Mouse (Mus musculus): Measurements from ENCODE around the gene Zfp579.
"Not testable (repeated sequence)": the region's sequence is repeated elsewhere in the genome, so short reads cannot be mapped to it uniquely, and the experiment has no call there.

The Zfp579 gene

GRCm38 (mm10) chr7:4996003-4996895, at the start of gene Zfp579:
Gene Zfp579, minus strand, starts transcription at chr7:4996158.
- peak; percentile 81 for DNase-seq

GRCm38 (mm10) chr7:5044981-5045380, 49.0 kb upstream of the Zfp579 start:
- DNase-seq: no peak

- DNase-seq: no peak
Measured at GRCm38 (mm10) chr7:5038940-5039339, 43.0 kb upstream of the Zfp579 start.

DNA sequence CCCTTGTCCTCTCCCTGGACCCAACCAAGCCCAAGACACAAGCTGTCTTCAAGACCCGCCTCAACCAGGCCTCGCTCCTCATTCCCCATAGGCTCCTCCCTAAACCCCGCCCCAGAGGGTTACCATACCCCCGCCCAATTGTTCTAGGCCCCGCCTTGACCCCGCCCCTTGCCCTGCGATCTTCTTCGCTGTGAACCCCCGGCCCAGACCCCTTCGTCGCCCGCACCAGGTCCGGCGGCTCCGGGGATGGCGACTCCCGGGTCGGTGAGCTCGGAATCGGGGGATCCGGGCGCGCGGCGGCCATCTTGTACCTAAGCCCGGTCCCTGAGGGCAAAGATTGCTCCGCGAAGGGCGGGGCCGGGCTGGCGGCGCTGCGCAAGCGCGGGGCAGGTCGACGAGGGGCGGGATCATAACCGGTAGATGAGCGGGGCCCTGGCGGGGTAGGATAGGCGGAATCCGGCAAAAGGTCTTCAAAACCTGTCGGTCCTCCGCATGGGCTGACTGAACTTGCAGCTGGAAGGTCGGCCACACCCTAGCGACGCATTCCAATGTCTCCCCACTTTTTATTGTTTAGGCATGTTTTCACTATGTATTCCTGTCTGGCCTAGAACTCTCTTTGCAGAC, 42.3 kb upstream of the Zfp579 start, which contains the start of gene Zfp784:
Zfp784 (minus strand) TSS at position 338 of the 624 bp plus-strand sequence.
- DNase-seq: peak; percentile 94

DNA sequence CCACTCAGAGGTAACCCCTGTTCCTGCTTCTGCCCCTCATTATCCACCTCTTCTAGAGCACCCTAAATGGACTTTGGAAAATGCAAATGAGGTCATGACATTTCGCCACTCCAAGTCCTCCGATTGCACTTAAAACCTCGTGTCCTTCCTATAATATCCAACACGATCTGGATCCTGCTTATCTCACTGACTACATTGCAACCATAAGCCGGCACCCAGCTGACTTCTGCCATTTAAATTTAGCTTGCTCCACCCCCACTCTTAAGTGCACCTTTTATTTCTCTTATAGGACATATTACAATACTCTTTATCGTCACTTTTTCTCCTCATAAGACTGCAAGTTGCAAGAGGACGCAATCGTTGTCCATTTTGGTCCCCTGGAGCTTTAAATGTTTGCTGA, 41.5 kb upstream of the Zfp579 start:
- no peak for DNase-seq

GRCm38 (mm10) chr7:5037026-5037425, 41.1 kb upstream of the Zfp579 start:
- no peak for DNase-seq

DNA sequence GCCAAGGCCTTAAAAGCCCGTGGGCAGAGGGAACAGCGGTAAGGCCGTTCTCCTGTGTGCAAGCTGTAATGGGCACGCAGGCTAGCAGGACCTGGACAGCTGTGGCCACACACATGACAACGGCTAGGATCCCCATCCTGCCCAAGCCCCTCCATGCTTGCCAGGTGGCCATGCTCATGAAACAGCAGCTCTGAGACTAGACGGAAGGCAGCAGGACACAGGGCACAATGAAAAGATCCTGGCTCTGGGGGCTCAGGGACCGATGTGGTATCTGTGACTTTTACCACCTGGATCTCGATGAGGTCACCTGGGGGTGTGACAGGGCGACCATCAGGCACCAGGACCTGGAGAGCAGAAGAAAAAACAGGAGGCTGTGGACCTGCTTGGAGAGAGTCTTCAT, 40.2 kb upstream of the Zfp579 start:
- no peak for DNase-seq

DNA sequence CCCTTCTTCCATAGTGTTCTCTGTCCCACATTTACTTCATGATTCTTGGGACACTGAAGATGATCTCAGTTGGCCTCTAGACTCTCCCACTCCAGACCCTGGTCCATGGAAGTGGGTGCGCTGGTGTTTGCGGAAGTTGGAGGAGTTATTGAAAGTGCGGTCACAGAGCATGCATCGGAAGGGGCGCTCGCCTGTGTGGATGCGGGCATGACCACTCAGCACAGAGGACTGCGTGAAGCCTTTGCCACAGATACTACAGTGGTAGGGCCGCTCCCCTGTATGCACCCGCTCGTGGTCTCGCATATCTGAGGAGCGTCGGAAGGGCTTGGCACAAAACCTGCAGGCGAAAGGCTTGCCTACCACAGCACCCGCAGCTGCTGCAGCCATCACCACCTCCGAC, 39.7 kb upstream of the Zfp579 start:
- no peak for DNase-seq

GRCm38 (mm10) chr7:5033818-5034217, 37.9 kb upstream of the Zfp579 start, which contains the start of gene 4632433K11Rik:
Gene 4632433K11Rik, plus strand, starts transcription at chr7:5034118.
- no peak for DNase-seq

GRCm38 (mm10) chr7:5031496-5031895, 35.5 kb upstream of the Zfp579 start:
- DNase-seq: no peak

- no peak for DNase-seq
Measured at GRCm38 (mm10) chr7:5030554-5031275, 34.8 kb upstream of the Zfp579 start.

DNA sequence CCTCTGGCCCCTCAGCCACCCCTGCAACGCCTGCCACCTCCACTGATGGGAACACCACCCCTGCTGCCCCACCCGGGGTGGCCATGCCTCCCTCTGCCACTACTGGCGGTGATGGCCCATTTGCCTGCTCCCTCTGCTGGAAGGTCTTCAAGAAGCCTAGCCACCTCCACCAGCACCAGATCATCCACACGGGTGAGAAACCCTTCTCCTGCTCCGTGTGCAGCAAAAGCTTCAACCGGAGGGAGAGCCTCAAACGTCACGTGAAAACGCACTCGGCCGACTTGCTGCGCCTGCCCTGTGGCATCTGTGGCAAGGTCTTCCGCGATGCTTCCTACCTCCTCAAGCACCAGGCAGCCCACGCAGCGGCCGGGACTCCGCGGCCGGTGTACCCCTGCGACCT, 34.0 kb upstream of the Zfp579 start:
- DNase-seq: no peak

DNA sequence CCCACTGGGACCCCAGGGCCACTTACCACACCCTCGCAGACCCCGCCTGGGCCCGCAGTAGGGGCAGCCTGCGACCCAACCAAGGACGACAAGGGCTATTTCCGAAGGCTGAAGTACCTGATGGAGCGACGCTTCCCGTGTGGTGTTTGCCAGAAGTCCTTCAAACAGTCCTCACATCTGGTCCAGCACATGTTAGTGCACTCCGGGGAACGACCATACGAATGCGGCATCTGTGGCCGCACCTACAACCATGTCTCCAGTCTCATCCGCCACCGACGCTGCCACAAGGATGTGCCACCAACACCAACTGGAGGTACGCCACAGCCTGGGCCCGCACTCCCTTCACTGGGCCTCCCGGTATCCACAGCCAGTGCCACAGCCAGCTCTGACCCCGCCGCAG, 33.6 kb upstream of the Zfp579 start:
- DNase-seq: no peak

DNA sequence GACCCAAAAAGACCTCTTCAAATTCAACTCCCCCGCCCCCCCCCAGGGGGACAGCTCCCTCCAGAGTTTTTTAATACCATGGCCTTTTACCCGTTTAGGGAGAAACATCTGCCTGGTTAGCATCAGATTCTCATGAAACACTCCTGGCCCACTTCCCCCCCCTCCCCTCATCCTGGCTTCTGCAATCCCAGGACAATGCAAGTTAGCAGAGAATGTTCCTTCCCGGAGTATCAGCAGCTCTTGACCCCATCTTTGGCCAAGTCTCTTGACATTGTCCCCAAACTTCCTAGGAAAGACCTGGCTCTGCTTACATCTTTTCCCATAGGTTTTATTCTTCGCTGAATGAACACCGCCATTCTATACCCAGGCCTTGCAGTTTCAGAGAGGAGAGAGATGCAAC, 25.2 kb upstream of the Zfp579 start:
- no peak for DNase-seq

- no peak for DNase-seq
Measured at GRCm38 (mm10) chr7:5020685-5021084, 24.7 kb upstream of the Zfp579 start.

- DNase-seq: peak; percentile 99
Measured at GRCm38 (mm10) chr7:5020000-5020681, 24.2 kb upstream of the Zfp579 start, which contains the start of the genes Zfp865 and Ccdc106. Gene Zfp865, plus strand, starts transcription at chr7:5020376. Gene Ccdc106, plus strand, starts transcription at chr7:5020553.

DNA sequence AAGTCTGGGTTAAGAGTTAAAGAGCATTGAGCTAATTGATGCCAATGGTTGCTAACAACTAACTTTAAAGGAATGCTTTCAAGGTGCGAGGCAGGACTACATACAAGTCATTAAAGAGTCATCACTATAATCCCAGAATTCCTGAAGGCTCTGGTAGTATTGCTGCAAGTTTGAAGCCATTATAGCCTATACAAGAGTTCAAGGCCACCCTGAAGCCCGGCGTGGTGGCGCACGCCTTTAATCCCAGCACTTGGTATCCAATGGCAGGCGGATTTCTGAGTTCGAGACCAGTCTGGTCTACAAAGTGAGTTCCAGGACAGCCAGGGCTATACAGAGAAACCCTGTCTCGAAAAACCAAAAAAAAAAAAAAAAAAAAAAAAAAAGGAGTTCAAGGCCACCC, 23.6 kb upstream of the Zfp579 start:
- not testable (repeated sequence) for DNase-seq

GRCm38 (mm10) chr7:5017931-5018330, 22.0 kb upstream of the Zfp579 start:
- no peak for DNase-seq

DNA sequence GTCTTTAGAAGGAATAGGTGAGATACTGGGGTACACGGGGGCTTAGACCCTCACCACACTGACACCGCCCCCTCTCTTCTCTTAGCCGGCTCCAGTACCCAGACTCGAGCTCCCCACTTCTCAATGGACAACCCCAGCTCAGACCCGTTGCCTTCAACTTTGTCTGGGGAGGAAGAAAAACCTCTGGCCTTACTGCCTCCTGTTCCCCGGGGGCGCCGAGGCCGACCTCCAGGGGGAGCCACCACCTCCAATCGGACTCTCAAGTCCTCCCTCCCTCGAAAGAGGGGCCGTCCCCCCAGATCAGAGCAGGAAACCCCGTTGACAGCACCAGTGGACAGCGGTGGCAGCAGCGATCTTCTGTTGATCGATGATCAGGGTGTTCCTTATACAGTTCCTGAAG, 21.4 kb upstream of the Zfp579 start:
- no peak for DNase-seq

DNA sequence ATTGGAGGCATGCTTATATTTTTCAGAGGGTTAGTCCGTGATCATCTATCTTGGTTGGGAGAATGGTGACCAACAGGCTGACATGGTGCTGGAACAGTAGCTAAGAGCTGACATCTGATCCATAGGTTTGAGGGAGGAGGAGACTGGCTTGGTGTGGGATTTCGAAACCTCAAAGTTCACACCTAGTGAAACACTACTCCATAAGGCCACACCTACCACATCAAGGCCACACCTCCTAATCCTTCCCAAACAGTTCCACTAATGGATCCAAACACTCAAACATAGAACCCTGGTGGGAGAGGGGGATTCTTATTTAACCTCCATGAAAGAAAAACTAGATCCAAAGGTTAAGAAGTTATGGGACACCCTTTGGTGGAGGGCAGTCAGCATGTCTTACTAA, 21.0 kb upstream of the Zfp579 start:
- DNase-seq: no peak

DNA sequence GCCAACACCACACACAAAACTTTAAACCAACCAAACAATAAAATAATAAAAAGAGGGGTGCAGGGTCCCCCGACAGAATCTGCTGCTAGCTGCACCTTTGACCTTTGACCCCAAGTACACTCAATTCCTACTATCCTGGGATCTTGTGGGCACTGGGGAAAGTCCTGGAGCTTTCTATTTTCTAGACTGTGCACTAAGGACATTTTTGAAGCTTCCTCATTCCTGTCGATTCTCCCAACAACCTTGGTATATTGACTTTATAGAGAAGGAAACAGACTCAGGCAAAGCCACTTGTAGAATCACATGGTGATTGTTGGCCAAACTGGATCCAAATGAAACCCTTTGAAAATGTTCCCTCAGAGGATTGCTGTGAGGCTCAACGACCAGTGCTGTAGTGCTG, 20.1 kb upstream of the Zfp579 start:
- DNase-seq: no peak

DNA sequence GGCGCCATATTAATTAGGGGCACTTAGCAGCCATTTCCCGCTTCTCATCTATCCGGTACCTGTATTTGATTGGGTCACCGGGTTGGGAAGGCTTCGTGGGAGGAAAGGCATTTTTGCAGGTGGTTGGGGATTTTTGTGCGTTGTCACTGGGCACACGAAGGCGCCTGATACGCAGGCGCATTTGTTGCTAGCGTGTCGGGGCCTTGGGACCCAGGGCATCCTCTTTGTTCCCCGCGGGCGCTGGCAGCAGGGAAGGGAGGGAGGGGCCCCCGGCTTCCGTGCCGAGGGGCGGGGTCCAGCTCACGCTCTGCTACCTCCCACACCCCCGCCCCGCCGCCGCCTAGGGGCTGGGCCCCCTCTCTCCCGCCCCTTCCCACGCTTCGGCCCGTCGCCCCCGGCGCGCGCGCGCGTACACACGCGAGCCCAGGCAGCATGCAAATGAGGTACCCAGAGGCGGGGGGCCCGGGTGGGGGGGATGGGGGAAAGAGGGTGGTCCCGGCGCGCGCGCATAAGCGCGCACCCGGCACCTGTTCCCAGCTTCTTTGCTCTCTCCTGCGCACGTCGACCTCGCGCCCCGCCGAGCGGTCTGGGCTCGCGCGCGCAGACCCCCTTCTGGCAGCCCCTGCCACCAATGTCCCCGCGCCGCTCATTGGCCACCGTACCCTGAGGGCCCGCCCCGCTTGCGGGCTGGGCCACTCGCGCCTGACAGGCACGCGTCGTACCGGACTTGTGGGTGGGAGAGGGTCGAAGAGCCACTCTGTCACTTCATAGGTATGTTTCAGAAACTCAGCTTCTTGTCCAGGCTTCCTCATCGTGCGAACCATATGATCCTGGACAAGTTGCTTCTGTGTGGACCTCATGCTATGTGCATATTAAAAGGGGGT, 19.4 kb upstream of the Zfp579 start, which contains the start of gene Gm44973:
Gm44973 (plus strand) TSS at position 379 of the 884 bp plus-strand sequence.
- peak; percentile 95 for DNase-seq

All from kidney, adult 11 months (tissue).